Comparison of ENCODE assay signal across 10 mouse cellular contexts in the genomic region with DNA sequence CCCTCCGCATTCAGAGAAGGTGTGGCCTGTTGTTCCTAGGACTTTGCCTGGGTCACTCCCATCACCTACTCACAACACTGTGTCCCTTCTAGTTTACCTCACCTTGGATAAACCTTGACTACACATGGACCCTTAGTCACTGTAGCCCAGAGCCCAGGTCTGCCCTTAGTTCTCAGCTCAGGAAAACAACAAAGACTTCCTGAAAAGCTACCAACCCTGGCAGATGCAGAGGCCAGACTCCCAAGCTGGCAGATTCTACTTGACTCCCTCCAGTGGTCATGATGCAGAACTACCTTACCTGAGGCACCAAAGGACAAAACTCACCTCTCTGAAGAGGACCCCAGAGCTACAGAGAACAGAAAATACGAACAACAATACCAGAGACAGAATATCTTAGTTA. TPM values are rescaled to one million over a fixed set of nuclear protein-coding genes. Genes with fewer than 3 reads are reported as not detected.
DNase-seq lines count a peak whose midpoint lies in the region; TF ChIP-seq lines count a peak whose summit lies in the region.
"Had no signal": no experiment of that assay in that cellular context is flagged by ENCODE, and none has a peak within 500 bp of the region (broad histone marks: within the 10 kb centered on the region; RNA-seq: fewer than 3 reads in every experiment).

No protein-coding gene starts in this region.

- H3K27me3 ChIP-seq in CH12.LX (replicated peaks), result peaks cover 3% of the 10 kb centered on the region
- H3K27me3 ChIP-seq: hindbrain, embryonic 15.5 days; liver, embryonic 13.5 days had no signal

- H3K9me3 ChIP-seq in CH12.LX (replicated peaks; ENCODE audit: low read length), result no peaks in the 10 kb centered on the region
- H3K9me3 ChIP-seq: hindbrain, embryonic 15.5 days; liver, embryonic 13.5 days had no signal

- no peak overlapping the region for H3K4me2 ChIP-seq in CH12.LX (ENCODE audit: insufficient read depth, low read depth, poor library complexity, severe bottlenecking)
- H3K4me2 ChIP-seq: hindbrain, embryonic 15.5 days; liver, embryonic 13.5 days had no signal

- TF ChIP-seq EP300 in CH12.LX (IDR thresholded peaks at IDR 0.05; ENCODE audit: low read length), result no peak

- in situ Hi-C loops in CH12.LX (cut with MboI; ENCODE audit: low pct_ligation_motif_present, low pct_unique_long_range_greater_than_20kb, low sequenced_read_pairs), result no loop called here

- H3K36me3 ChIP-seq in CH12.LX (replicated peaks in 1 of 2; ENCODE audit: control insufficient read depth in 1 of 2, insufficient read depth in 1 of 2, low read length in 1 of 2), result no peaks in the 10 kb centered on the region
- H3K36me3 ChIP-seq: hindbrain, embryonic 15.5 days; liver, embryonic 13.5 days had no signal

- no peak overlapping the region for H3K27ac ChIP-seq in CH12.LX (ENCODE audit: insufficient read depth, low read depth)
- H3K27ac ChIP-seq: hindbrain, embryonic 15.5 days; liver, embryonic 13.5 days had no signal

- H3K4me1 ChIP-seq in CH12.LX (ENCODE audit: control insufficient read depth in 1 of 2, insufficient read depth in 2 of 2), result peaks cover 0 to 17% of the 10 kb centered on the region in 2 experiments; a peak in 2 of 4 replicates
- H3K4me1 ChIP-seq: hindbrain, embryonic 15.5 days; liver, embryonic 13.5 days had no signal

- no peak for TF ChIP-seq POLR2A in CH12.LX (IDR thresholded peaks at IDR 0.05; ENCODE audit: low read depth, low read length)

- peak; percentile 48 for DNase-seq in kidney, postnatal 14 days
- no peak for DNase-seq in kidney, adult 18-20 months
- peak; percentile 24 for DNase-seq in CH12.LX (ENCODE audit: extremely low read depth)
- DNase-seq in brain, adult 2 months (ENCODE audit: low read depth, low spot score), result peak; percentile 36
- DNase-seq in retina, embryonic 14.5 days (ENCODE audit: low spot score), result peak; percentile 23
- DNase-seq in adrenal gland, adult (ENCODE audit: inconsistent age in 2 of 2, low spot score in 1 of 2), result no peak
- DNase-seq in left cerebral cortex, adult 11 months (ENCODE audit: low spot score), result no peak
- DNase-seq in frontal cortex, postnatal 10 days (ENCODE audit: low spot score in 2 of 2), result no peak
- DNase-seq: liver, embryonic 13.5 days had no signal

- no peaks in the 10 kb centered on the region for H3K79me2 ChIP-seq in CH12.LX (replicated peaks; ENCODE audit: control insufficient read depth, extremely low read depth, insufficient read depth, poor library complexity, severe bottlenecking)

- TF ChIP-seq RAD21 in CH12.LX (IDR thresholded peaks at IDR 0.05; ENCODE audit: low read depth, low read length), result peak; percentile 33

- no peak overlapping the region for H3K4me3 ChIP-seq in CH12.LX (replicated peaks in 1 of 3; ENCODE audit: low read depth in 2 of 3, low read length in 2 of 3, poor library complexity in 1 of 3)
- H3K4me3 ChIP-seq: hindbrain, embryonic 15.5 days; liver, embryonic 13.5 days had no signal

- dilution Hi-C loops in CH12.LX (cut with MboI; ENCODE audit: extremely low pct_ligation_motif_present, extremely low pct_unique_long_range_greater_than_20kb, low sequenced_read_pairs), result no loop called here

- TF ChIP-seq CTCF in CH12.LX (conservative IDR thresholded peaks at IDR 0.05 in 1 of 2, IDR thresholded peaks at IDR 0.05 in 1 of 2; ENCODE audit: low read depth in 2 of 2, low read length in 2 of 2), result peak; percentile 38 to 67; a peak in 3 of 4 replicates

- H3K9ac ChIP-seq in CH12.LX (ENCODE audit: insufficient read depth, low read depth), result no peak overlapping the region
- H3K9ac ChIP-seq: hindbrain, embryonic 15.5 days; liver, embryonic 13.5 days had no signal

TF ChIP-seq in CH12.LX, 34 proteins besides CTCF, POLR2A, EP300 and RAD21:
- TF ChIP-seq CHD1 (IDR thresholded peaks at IDR 0.05; ENCODE audit: low read depth, low read length), result no peak
- no peak for TF ChIP-seq ZNF384 (IDR thresholded peaks at IDR 0.05; ENCODE audit: low read depth, low read length)
- no peak for TF ChIP-seq MYC (IDR thresholded peaks at IDR 0.05; ENCODE audit: low read depth, low read length)
- TF ChIP-seq SMC3 (IDR thresholded peaks at IDR 0.05; ENCODE audit: low read depth, low read length), result peak; percentile 63
- no peak for TF ChIP-seq HCFC1 (IDR thresholded peaks at IDR 0.05; ENCODE audit: low read depth, low read length)
- TF ChIP-seq TBP (conservative IDR thresholded peaks at IDR 0.05; ENCODE audit: low read depth, low read length), result no peak
- TF ChIP-seq ZKSCAN1 (IDR thresholded peaks at IDR 0.05; ENCODE audit: borderline replicate concordance, low read depth, low read length), result no peak

RNA-seq across cellular contexts. Expression of a gene that starts 9.4 kb away (rescaled TPM):
- total RNA-seq in CH12.LX (2012; rRNA removed), result 0.13 TPM in 1 of 2 replicates, not detected in the other
- total RNA-seq in CH12.LX (2014; rRNA removed), result not detected in 2 replicates
- polyA plus RNA-seq in CH12.LX (2012; ENCODE audit: insufficient read length, low read depth), result 0.13 TPM in 1 of 2 replicates, not detected in the other

RNA-seq across cellular contexts. Expression of a gene that starts 18.9 kb away (rescaled TPM):
- total RNA-seq in CH12.LX (2012; rRNA removed), result 2.5 and 2.6 TPM in 2 replicates
- 0.92 and 1.0 TPM in 2 replicates for total RNA-seq in CH12.LX (2014; rRNA removed)
- 2.6 and 5.8 TPM in 2 replicates for polyA plus RNA-seq in CH12.LX (2012; ENCODE audit: insufficient read length, low read depth)

RNA-seq across cellular contexts. Expression of a gene that starts 36.2 kb away (rescaled TPM):
- not detected in 2 replicates for total RNA-seq in CH12.LX (2012; rRNA removed)
- total RNA-seq in CH12.LX (2014; rRNA removed), result not detected in 2 replicates
- not detected in 2 replicates for polyA plus RNA-seq in CH12.LX (2012; ENCODE audit: insufficient read length, low read depth)
- polyA plus RNA-seq: hindbrain, embryonic 15.5 days; liver, embryonic 13.5 days had no signal

Comparison
In these comparisons a context has a peak if more than half of its experiments do, and no peak if none do; other contexts are left out.
1. DNase-seq: peak in kidney, postnatal 14 days (single experiment), CH12.LX (single experiment), brain, adult 2 months (single experiment) and retina, embryonic 14.5 days (single experiment); none in kidney, adult 18-20 months (single experiment), adrenal gland, adult (0 of 2), left cerebral cortex, adult 11 months (single experiment) and frontal cortex, postnatal 10 days (0 of 2).